Mouse (Mus musculus): ENCODE data around the gene Derl3. TPM values are rescaled to one million over a fixed set of nuclear protein-coding genes. Genes with fewer than 3 reads are reported as not detected.
A peak's percentile ranks its signal among the peaks of the same experiment; 100 is the strongest.

The Derl3 gene
- polyA plus RNA-seq, 1 experiment: 145 TPM

DNA sequence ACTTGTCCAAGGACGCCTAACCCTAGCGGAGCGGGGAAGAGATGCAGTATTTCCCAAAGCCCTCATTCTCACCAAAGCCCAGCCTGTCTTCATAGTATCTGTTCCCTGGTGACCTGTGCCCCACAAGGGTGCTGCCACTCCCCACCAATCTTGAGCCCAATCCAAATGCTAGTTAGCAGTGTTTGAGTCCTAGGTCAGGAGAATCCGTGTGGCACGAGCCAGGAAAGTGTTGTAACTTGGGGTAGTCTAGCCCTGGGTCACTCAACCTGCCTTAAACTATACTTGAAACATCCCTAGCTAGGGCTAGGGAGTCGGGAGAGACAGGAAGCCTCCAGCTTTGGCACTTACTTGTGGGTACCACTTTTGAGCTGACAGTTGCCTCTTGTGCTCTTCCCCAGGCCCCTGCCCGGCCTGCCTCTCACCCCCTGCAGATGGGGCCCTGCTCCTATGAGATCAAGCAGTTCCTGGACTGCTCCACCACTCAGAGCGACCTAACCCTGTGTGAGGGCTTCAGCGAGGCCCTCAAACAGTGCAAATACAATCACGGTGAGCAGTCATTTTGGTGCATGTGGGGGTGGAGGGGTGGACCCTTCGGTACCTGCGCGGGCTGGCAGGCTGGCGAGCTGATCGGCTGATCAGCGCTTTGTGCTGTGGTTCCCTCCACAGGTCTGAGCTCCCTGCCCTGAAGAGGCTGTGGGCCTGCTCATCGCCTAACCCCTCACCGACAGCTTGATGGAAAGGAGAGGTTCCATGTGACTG, 43.9 kb downstream of the Derl3 start:
- Histone ChIP-seq H3K4me1 (ENCODE audit: control insufficient read depth, insufficient read depth, low read length) (peaks cover 14% of the 10 kb centered on the region), H3K27ac (ENCODE audit: control insufficient read depth, insufficient read depth, low read depth, low read length) (peak overlapping the region; percentile 68), H3K36me3 (ENCODE audit: control insufficient read depth, insufficient read depth, low read length) (no peaks in the 10 kb centered on the region), H3K27me3 (ENCODE audit: control insufficient read depth, insufficient read depth, low read length) (no peaks in the 10 kb centered on the region), H3K4me3 (ENCODE audit: control insufficient read depth, low read depth, low read length) (peak overlapping the region; percentile 10; the same call in 1 of the 2 replicates)
- TF ChIP-seq CTCF (IDR thresholded peaks at IDR 0.05; ENCODE audit: control insufficient read depth, insufficient read depth, insufficient replicate concordance, low read depth, low read length) (0 out of 2 replicates have a peak, but pooled peaks have one; percentile 5), POLR2A (IDR thresholded peaks at IDR 0.05; ENCODE audit: control insufficient read depth, low read depth, low read length) (0 out of 2 replicates have a peak, but pooled peaks have one; percentile 29)

DNA sequence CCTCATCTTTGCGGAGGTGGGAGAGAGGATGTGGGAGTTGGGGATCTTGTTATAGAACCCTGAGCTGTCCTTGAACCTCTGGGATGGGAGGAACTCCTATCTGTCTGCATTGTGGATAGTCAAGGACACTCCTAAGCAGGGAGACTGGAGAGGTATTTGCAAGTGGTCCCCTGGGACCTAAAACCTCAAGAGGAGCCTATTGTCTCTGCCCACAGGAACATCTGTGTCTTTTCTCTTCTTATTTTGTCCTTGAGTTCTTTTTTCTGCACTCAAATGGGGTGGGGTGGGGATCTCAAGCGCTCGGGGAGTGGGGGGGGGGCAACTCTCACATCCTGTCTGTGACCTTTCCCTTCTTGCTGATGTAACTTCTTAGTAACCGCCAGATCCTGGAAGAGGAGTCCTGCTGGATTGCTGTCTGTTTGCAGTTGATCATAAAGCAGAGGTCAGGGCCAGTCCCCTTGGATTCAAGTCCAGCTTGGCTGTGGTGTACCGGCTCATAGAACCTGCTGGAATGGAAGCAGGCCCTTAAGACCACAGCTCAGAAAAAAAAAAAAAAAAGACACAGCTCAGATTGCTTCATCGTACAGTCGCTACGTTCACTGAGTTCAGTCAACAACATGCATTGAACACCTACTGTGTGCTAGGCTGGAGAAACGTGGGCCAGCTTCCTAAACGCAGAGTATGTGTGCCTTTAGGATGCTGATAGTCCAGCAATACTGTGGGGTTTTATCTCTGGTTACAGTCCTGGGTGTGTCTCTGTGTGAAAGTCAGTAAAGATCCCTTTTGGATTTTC, 44.8 kb downstream of the Derl3 start:
- no peak overlapping the region for H3K4me3 ChIP-seq (ENCODE audit: control insufficient read depth, low read depth, low read length)
- H3K27ac ChIP-seq (ENCODE audit: control insufficient read depth, insufficient read depth, low read depth, low read length): peak overlapping the region; percentile 86
- TF ChIP-seq POLR2A (IDR thresholded peaks at IDR 0.05; ENCODE audit: control insufficient read depth, low read depth, low read length) (no peak), CTCF (IDR thresholded peaks at IDR 0.05; ENCODE audit: control insufficient read depth, insufficient read depth, insufficient replicate concordance, low read depth, low read length) (no peak)
- peaks cover 6% of the 10 kb centered on the region for H3K4me1 ChIP-seq (ENCODE audit: control insufficient read depth, insufficient read depth, low read length)
- no peaks in the 10 kb centered on the region for H3K27me3 ChIP-seq (ENCODE audit: control insufficient read depth, insufficient read depth, low read length)
- H3K36me3 ChIP-seq (ENCODE audit: control insufficient read depth, insufficient read depth, low read length): no peaks in the 10 kb centered on the region

- H3K36me3 ChIP-seq (ENCODE audit: control insufficient read depth, insufficient read depth, low read length): no peaks in the 10 kb centered on the region
- TF ChIP-seq CTCF (IDR thresholded peaks at IDR 0.05; ENCODE audit: control insufficient read depth, insufficient read depth, insufficient replicate concordance, low read depth, low read length) (no peak), POLR2A (IDR thresholded peaks at IDR 0.05; ENCODE audit: control insufficient read depth, low read depth, low read length) (no peak)
Observed at GRCm38 (mm10) chr10:75939481-75940234, 46.4 kb downstream of the Derl3 start.

GRCm38 (mm10) chr10:75940520-75940919, 47.3 kb downstream of the Derl3 start, which contains the start of gene Gm867:
Gm867 (minus strand) TSS chr10:75940672.
- H3K27me3 ChIP-seq (ENCODE audit: control insufficient read depth, insufficient read depth, low read length): no peaks in the 10 kb centered on the region
- H3K36me3 ChIP-seq (ENCODE audit: control insufficient read depth, insufficient read depth, low read length): no peaks in the 10 kb centered on the region
- TF ChIP-seq CTCF (IDR thresholded peaks at IDR 0.05; ENCODE audit: control insufficient read depth, insufficient read depth, insufficient replicate concordance, low read depth, low read length): no peak
- TF ChIP-seq POLR2A (IDR thresholded peaks at IDR 0.05; ENCODE audit: control insufficient read depth, low read depth, low read length): no peak
- no peak within 1 kb of the TSS for H3K27ac ChIP-seq (ENCODE audit: control insufficient read depth, insufficient read depth, low read depth, low read length)
- no peak within 1 kb of the TSS for H3K4me3 ChIP-seq (ENCODE audit: control insufficient read depth, low read depth, low read length)
- peaks cover 3% of the 10 kb centered on the region; the same call in 1 of the 2 replicates for H3K4me1 ChIP-seq (ENCODE audit: control insufficient read depth, insufficient read depth, low read length)

More at GRCm38 (mm10) chr10:75939481-75940234, 46.4 kb downstream of the Derl3 start:
- Histone ChIP-seq H3K27me3 (ENCODE audit: control insufficient read depth, insufficient read depth, low read length) (no peaks in the 10 kb centered on the region), H3K4me1 (ENCODE audit: control insufficient read depth, insufficient read depth, low read length) (peaks cover 5% of the 10 kb centered on the region; the same call in 1 of the 2 replicates), H3K4me3 (ENCODE audit: control insufficient read depth, low read depth, low read length) (no peak overlapping the region), H3K27ac (ENCODE audit: control insufficient read depth, insufficient read depth, low read depth, low read length) (no peak overlapping the region)

- no peak overlapping the region for H3K27ac ChIP-seq (ENCODE audit: control insufficient read depth, insufficient read depth, low read depth, low read length)
- no peaks in the 10 kb centered on the region for H3K27me3 ChIP-seq (ENCODE audit: control insufficient read depth, insufficient read depth, low read length)
- no peak overlapping the region for H3K4me3 ChIP-seq (ENCODE audit: control insufficient read depth, low read depth, low read length)
- peaks cover under 1% of the 10 kb centered on the region; the same call in 1 of the 2 replicates for H3K4me1 ChIP-seq (ENCODE audit: control insufficient read depth, insufficient read depth, low read length)
- TF ChIP-seq POLR2A (IDR thresholded peaks at IDR 0.05; ENCODE audit: control insufficient read depth, low read depth, low read length) (no peak), CTCF (IDR thresholded peaks at IDR 0.05; ENCODE audit: control insufficient read depth, insufficient read depth, insufficient replicate concordance, low read depth, low read length) (no peak)
- no peaks in the 10 kb centered on the region for H3K36me3 ChIP-seq (ENCODE audit: control insufficient read depth, insufficient read depth, low read length)
Observed at GRCm38 (mm10) chr10:75941042-75941824, 48.0 kb downstream of the Derl3 start.

- Histone ChIP-seq H3K27me3 (ENCODE audit: control insufficient read depth, insufficient read depth, low read length) (no peaks in the 10 kb centered on the region), H3K4me1 (ENCODE audit: control insufficient read depth, insufficient read depth, low read length) (no peaks in the 10 kb centered on the region), H3K27ac (ENCODE audit: control insufficient read depth, insufficient read depth, low read depth, low read length) (peak within 1 kb of the TSS; percentile 24), H3K36me3 (ENCODE audit: control insufficient read depth, insufficient read depth, low read length) (no peaks in the 10 kb centered on the region), H3K4me3 (ENCODE audit: control insufficient read depth, low read depth, low read length) (no peak within 1 kb of the TSS)
- TF ChIP-seq POLR2A (IDR thresholded peaks at IDR 0.05; ENCODE audit: control insufficient read depth, low read depth, low read length) (no peak), CTCF (IDR thresholded peaks at IDR 0.05; ENCODE audit: control insufficient read depth, insufficient read depth, insufficient replicate concordance, low read depth, low read length) (no peak)
Observed at GRCm38 (mm10) chr10:75942736-75943477, 49.7 kb downstream of the Derl3 start, which contains the start of gene Vpreb3. Vpreb3 (plus strand) TSS chr10:75943057.

Measured in testis, adult 2 months (tissue).